Mouse (Mus musculus): ENCODE data around the gene Tpp1. TPM values are rescaled to one million over a fixed set of nuclear protein-coding genes. Genes with fewer than 3 reads are reported as not detected.
A peak's percentile ranks its signal among the peaks of the same experiment; 100 is the strongest.
"Not testable (repeated sequence)": the region's sequence is repeated elsewhere in the genome, so short reads cannot be mapped to it uniquely, and the experiment has no call there.

Gene Tpp1
- total RNA-seq, 2 experiments from 2014 or later: 99.2 to 113 TPM

- DNase-seq: no peak
These were observed 10.7 kb upstream of the Tpp1 start for GRCm38 (mm10) chr7:105762517-105763270.

- peak; percentile 17 to 30 for DNase-seq
These were observed 9.9 kb upstream of the Tpp1 start for GRCm38 (mm10) chr7:105761813-105762484.

- no peak for DNase-seq
These were observed 1.2 kb upstream of the Tpp1 start for GRCm38 (mm10) chr7:105753281-105753680.

GRCm38 (mm10) chr7:105752716-105753115 is 681 bp upstream of the Tpp1 start:
- peak in 1 of 2 experiments; percentile 15 for DNase-seq

- DNase-seq: no peak
These were observed 4.3 kb downstream of the Tpp1 start for GRCm38 (mm10) chr7:105747776-105748175.

GRCm38 (mm10) chr7:105743926-105744590 is 8.0 kb downstream of the Tpp1 start, which contains the start of gene Taf10:
TSS of gene Taf10 (minus strand) at chr7:105744361.
- DNase-seq: peak; percentile 92

GRCm38 (mm10) chr7:105743246-105743925 is 8.6 kb downstream of the Tpp1 start:
- not testable (repeated sequence) for DNase-seq

- not testable (repeated sequence) for DNase-seq
These were observed 9.4 kb downstream of the Tpp1 start for GRCm38 (mm10) chr7:105742539-105743215.

GRCm38 (mm10) chr7:105741978-105742377 is 10.1 kb downstream of the Tpp1 start:
- DNase-seq: no peak

GRCm38 (mm10) chr7:105740851-105741250 is 11.2 kb downstream of the Tpp1 start:
- DNase-seq: peak in 1 of 2 experiments; percentile 14

GRCm38 (mm10) chr7:105740089-105740795 is 11.8 kb downstream of the Tpp1 start:
- DNase-seq: no peak

GRCm38 (mm10) chr7:105738948-105739347 is 13.1 kb downstream of the Tpp1 start:
- peak; percentile 66 to 80 for DNase-seq

GRCm38 (mm10) chr7:105738286-105738685 is 13.7 kb downstream of the Tpp1 start:
- DNase-seq: no peak

GRCm38 (mm10) chr7:105737648-105738047 is 14.4 kb downstream of the Tpp1 start:
- no peak for DNase-seq

GRCm38 (mm10) chr7:105736911-105737521 is 15.0 kb downstream of the Tpp1 start, which contains the start of gene Rrp8:
TSS of gene Rrp8 (minus strand) at chr7:105737385.
- DNase-seq: peak; percentile 59 to 62

GRCm38 (mm10) chr7:105736264-105736901 is 15.7 kb downstream of the Tpp1 start, which contains the start of gene Ilk:
TSS of gene Ilk (plus strand) at chr7:105736592.
- peak; percentile 94 for DNase-seq

GRCm38 (mm10) chr7:105735464-105735863 is 16.6 kb downstream of the Tpp1 start:
- DNase-seq: not testable (repeated sequence)

- no peak for DNase-seq
These were observed 17.2 kb downstream of the Tpp1 start for GRCm38 (mm10) chr7:105734826-105735225.

GRCm38 (mm10) chr7:105733836-105734235 is 18.2 kb downstream of the Tpp1 start:
- no peak for DNase-seq

All from adrenal gland, postnatal 36 days (tissue).